Mouse (Mus musculus) MEL (cell line): Measurements from ENCODE around the gene Tnfaip6. TPM values are rescaled to one million over a fixed set of nuclear protein-coding genes. Genes with fewer than 3 reads are reported as not detected.

Source experiments
- DNase-seq: peaks from one replicate; pipeline ENCODE4 v3.0.0; 2011; ENCODE audit warnings: low read depth, low spot score
- H3K27ac ChIP-seq: 2 replicates; pipeline ENCODE4 v1.5.1; 2012; ENCODE audit warnings: low read depth, mild to moderate bottlenecking, control low read depth, low read length, moderate library complexity; ENCODE audit not compliant: control insufficient read depth
- H3K27me3 ChIP-seq, 2 experiments: fragments of 150-350 bp in 1 of 2; sonication (generic) in 1 of 2; 2 replicates each; pipeline ENCODE4 v1.6.1; 2012; ENCODE audit warnings: low read length in 2 of 2, mild to moderate bottlenecking in 2 of 2, improper control_type of control experiment in 1 of 2, moderate library complexity in 1 of 2; ENCODE audit not compliant: insufficient read depth in 2 of 2, control insufficient read depth in 1 of 2
- H3K36me3 ChIP-seq, 2 experiments: 2 replicates each; pipeline ENCODE4 v1.6.1; 2012 to 2014; ENCODE audit warnings: low read length in 2 of 2, improper control_type of control experiment in 1 of 2, inconsistent platforms in 1 of 2, mild to moderate bottlenecking in 1 of 2; ENCODE audit not compliant: insufficient read depth in 2 of 2, control insufficient read depth in 1 of 2
- H3K4me1 ChIP-seq, 2 experiments: fragments of 150-350 bp in 1 of 2; sonication (generic) in 1 of 2; 2 replicates each; pipeline ENCODE4 v1.6.1; 2012; ENCODE audit warnings: low read length in 2 of 2, improper control_type of control experiment in 1 of 2, mild to moderate bottlenecking in 1 of 2; ENCODE audit not compliant: insufficient read depth in 2 of 2, control insufficient read depth in 1 of 2
- H3K4me3 ChIP-seq, 2 experiments: fragments of 150-350 bp in 1 of 2; sonication (generic) in 1 of 2; 2 replicates each; pipeline ENCODE4 v1.5.1; 2012; ENCODE audit warnings: low read depth in 2 of 2, low read length in 2 of 2, mild to moderate bottlenecking in 2 of 2, moderate library complexity in 2 of 2, control low read depth in 1 of 2, improper control_type of control experiment in 1 of 2; ENCODE audit not compliant: control insufficient read depth in 1 of 2, insufficient read depth in 1 of 2
- H3K79me2 ChIP-seq: 2 replicates; pipeline ENCODE4 v1.6.1; 2012; ENCODE audit warnings: mild to moderate bottlenecking, low read length, moderate library complexity; ENCODE audit not compliant: control insufficient read depth, poor library complexity, insufficient read depth
- H3K9ac ChIP-seq: 2 replicates; pipeline ENCODE4 v1.6.1; 2012; ENCODE audit warnings: low read depth, mild to moderate bottlenecking, control low read depth, low read length, moderate library complexity; ENCODE audit not compliant: control insufficient read depth, poor library complexity, severe bottlenecking
- H3K9me3 ChIP-seq: fragments of 150-350 bp; sonication (generic); replicated peaks from 2 replicates; pipeline ENCODE4 v1.6.1; 2012; ENCODE audit warnings: mild to moderate bottlenecking, low read length, improper control_type of control experiment, moderate library complexity; ENCODE audit not compliant: insufficient read depth
- BHLHE40 ChIP-seq: IDR thresholded peaks from 2 replicates; pipeline ENCODE4 v1.6.1; 2012; ENCODE audit warnings: low read depth, mild to moderate bottlenecking, inconsistent platforms, low read length, improper control_type of control experiment, borderline replicate concordance
- CHD1 ChIP-seq: IDR thresholded peaks from 2 replicates; pipeline ENCODE4 v1.6.1; 2012; ENCODE audit warnings: low read depth, mild to moderate bottlenecking, inconsistent platforms, low read length, improper control_type of control experiment
- CHD2 ChIP-seq: IDR thresholded peaks from 2 replicates; pipeline ENCODE4 v1.6.1; 2011; ENCODE audit warnings: low read length, improper control_type of control experiment
- E2F4 ChIP-seq: IDR thresholded peaks from 2 replicates; pipeline ENCODE4 v1.6.1; 2011; ENCODE audit warnings: low read depth, low read length, improper control_type of control experiment, borderline replicate concordance
- ELF1 ChIP-seq: IDR thresholded peaks from 2 replicates; pipeline ENCODE4 v1.6.1; 2014; ENCODE audit warnings: low read depth, mild to moderate bottlenecking, inconsistent platforms, low read length, improper control_type of control experiment, moderate library complexity
- EP300 ChIP-seq, 2 experiments: IDR thresholded peaks; 2 replicates each; pipeline ENCODE4 v1.6.1; 2011; ENCODE audit warnings: improper control_type of control experiment in 2 of 2, low read length in 2 of 2, low read depth in 1 of 2, mild to moderate bottlenecking in 1 of 2
- ETS1 ChIP-seq: IDR thresholded peaks from 2 replicates; pipeline ENCODE4 v1.6.1; 2012; ENCODE audit warnings: low read depth, mild to moderate bottlenecking, inconsistent platforms, low read length, improper control_type of control experiment, moderate library complexity
- GABPA ChIP-seq: IDR thresholded peaks from 2 replicates; pipeline ENCODE4 v1.6.1; 2012; ENCODE audit warnings: low read depth, mild to moderate bottlenecking, inconsistent platforms, low read length, improper control_type of control experiment, moderate library complexity
- HCFC1 ChIP-seq: IDR thresholded peaks from 2 replicates; pipeline ENCODE4 v1.6.1; 2012; ENCODE audit warnings: low read depth, mild to moderate bottlenecking, inconsistent platforms, low read length, improper control_type of control experiment, moderate library complexity
- MAX ChIP-seq: IDR thresholded peaks from 2 replicates; pipeline ENCODE4 v1.6.1; 2011; ENCODE audit warnings: low read length, improper control_type of control experiment
- MYB ChIP-seq: IDR thresholded peaks from 2 replicates; pipeline ENCODE4 v1.6.1; 2011; ENCODE audit warnings: mild to moderate bottlenecking, low read depth, low read length, improper control_type of control experiment
- MYC ChIP-seq: IDR thresholded peaks from 2 replicates; pipeline ENCODE4 v1.6.1; 2011; ENCODE audit warnings: low read depth, mild to moderate bottlenecking, low read length, improper control_type of control experiment, moderate library complexity
- RAD21 ChIP-seq: IDR thresholded peaks from 2 replicates; pipeline ENCODE4 v1.6.1; 2011; ENCODE audit warnings: mild to moderate bottlenecking, low read depth, low read length, improper control_type of control experiment
- RCOR1 ChIP-seq: IDR thresholded peaks from 2 replicates; pipeline ENCODE4 v1.6.1; 2012; ENCODE audit warnings: low read depth, mild to moderate bottlenecking, inconsistent platforms, low read length, improper control_type of control experiment
- SIN3A ChIP-seq: IDR thresholded peaks from 2 replicates; pipeline ENCODE4 v1.6.1; 2012; ENCODE audit warnings: low read length, improper control_type of control experiment, inconsistent platforms
- TAL1 ChIP-seq: IDR thresholded peaks from 2 replicates; pipeline ENCODE4 v1.6.1; 2012; ENCODE audit warnings: mild to moderate bottlenecking, inconsistent platforms, low read length, moderate library complexity, mixed read lengths
- TBP ChIP-seq: IDR thresholded peaks from 2 replicates; pipeline ENCODE4 v1.8.0; 2011; ENCODE audit warnings: low read depth, low read length, improper control_type of control experiment
- USF1 ChIP-seq: IDR thresholded peaks from 2 replicates; pipeline ENCODE4 v1.6.1; 2014; ENCODE audit warnings: low read depth, mild to moderate bottlenecking, inconsistent platforms, low read length, improper control_type of control experiment, moderate library complexity
- USF2 ChIP-seq, 2 experiments: IDR thresholded peaks; 2 replicates each; pipeline ENCODE4 v1.6.1; 2011 to 2012; ENCODE audit warnings: improper control_type of control experiment in 2 of 2, low read length in 2 of 2, borderline replicate concordance in 1 of 2, inconsistent platforms in 1 of 2, low read depth in 1 of 2, mild to moderate bottlenecking in 1 of 2; ENCODE audit not compliant: insufficient read depth in 1 of 2
- ZC3H11A ChIP-seq: IDR thresholded peaks from 2 replicates; pipeline ENCODE4 v1.6.1; 2012; ENCODE audit warnings: low read depth, mild to moderate bottlenecking, inconsistent platforms, low read length, improper control_type of control experiment
- ZKSCAN1 ChIP-seq: IDR thresholded peaks from 2 replicates; pipeline ENCODE4 v1.6.1; 2012; ENCODE audit warnings: low read depth, mild to moderate bottlenecking, inconsistent platforms, low read length, improper control_type of control experiment, moderate library complexity
- ZMIZ1 ChIP-seq: IDR thresholded peaks from 2 replicates; pipeline ENCODE4 v1.6.1; 2012; ENCODE audit warnings: low read depth, mild to moderate bottlenecking, inconsistent platforms, low read length, improper control_type of control experiment, moderate library complexity
- ZNF384 ChIP-seq: IDR thresholded peaks from 2 replicates; pipeline ENCODE4 v1.6.1; 2012; ENCODE audit warnings: low read depth, mild to moderate bottlenecking, inconsistent platforms, low read length, improper control_type of control experiment
- polyA plus RNA-seq, 2 experiments: library from polyadenylated mRNA; stranded (reverse) in 1 of 2; unstranded in 1 of 2; fragments of >175 nt in 1 of 2; fragments of >200 nt in 1 of 2; gene quantifications; 2 replicates each; pipeline versions ENCODE4 v1.2.1 to v1.2.4; 2012; ENCODE audit warnings: low replicate concordance in 2 of 2, low read depth in 1 of 2; ENCODE audit not compliant: insufficient read length in 2 of 2, insufficient read depth in 1 of 2, missing spikeins in 1 of 2
- total RNA-seq: library from RNA; depleted of rRNA; stranded (reverse); fragments of 300-350 nt; gene quantifications from 2 replicates; pipeline ENCODE4 v1.2.3, GENCODE M21; 2012

Gene Tnfaip6
- total and polyA plus RNA-seq, 3 experiments = not detected

GRCm38 (mm10) chr2:52055616-52056015 is 17.8 kb downstream of the Tnfaip6 start:
- no peak for DNase-seq
- Histone ChIP-seq H3K79me2 (no peaks in the 10 kb centered on the region), H3K27ac (no peak overlapping the region), H3K9me3 (no peaks in the 10 kb centered on the region), H3K9ac (no peak overlapping the region), H3K27me3 (peaks cover 0 to 3% of the 10 kb centered on the region in 2 experiments), H3K4me3 (no peak overlapping the region), H3K4me1 (no peaks in the 10 kb centered on the region), H3K36me3 (no peaks in the 10 kb centered on the region; a peak in 1 of 4 replicates)
- TF ChIP-seq USF1 = no peak
- no peak for TF ChIP-seq ZKSCAN1
- TF ChIP-seq RAD21 = no peak
- no peak for TF ChIP-seq CHD2
- TF ChIP-seq SIN3A = no peak
- no peak for TF ChIP-seq ZNF384
- TF ChIP-seq HCFC1 = no peak

DNA sequence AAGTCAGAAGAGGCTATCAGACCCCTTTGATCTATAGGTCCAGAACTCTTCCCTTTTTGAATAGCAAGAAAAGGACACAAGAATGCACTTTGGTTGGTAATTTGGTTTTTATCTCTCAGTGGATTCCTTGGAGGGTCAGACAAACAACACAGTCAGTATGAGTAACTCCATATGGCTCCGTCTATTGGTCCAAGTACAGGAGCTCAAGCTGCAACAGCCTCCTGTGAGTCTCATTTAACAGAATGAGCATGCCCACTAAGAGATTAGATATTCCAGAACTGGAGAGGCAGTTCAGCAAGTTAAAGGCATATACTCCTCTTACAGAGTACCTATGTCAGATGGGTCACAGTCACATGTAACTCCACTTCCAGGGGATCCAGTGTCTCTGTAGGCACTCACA is 19.3 kb downstream of the Tnfaip6 start:
- H3K27ac ChIP-seq = no peak overlapping the region
- no peak overlapping the region for H3K4me3 ChIP-seq
- TF ChIP-seq EP300 (IDR thresholded peaks at IDR 0.05; ENCODE audit: low read depth in 1 of 2, low read length in 2 of 2) (no peak), MAX (no peak), RCOR1 (no peak), TBP (no peak), MYB (no peak), E2F4 (no peak), GABPA (no peak), ELF1 (no peak), TAL1 (no peak), ZC3H11A (no peak), BHLHE40 (no peak), ZMIZ1 (no peak), MYC (no peak), USF2 (IDR thresholded peaks at IDR 0.05; ENCODE audit: borderline replicate concordance in 1 of 2, insufficient read depth in 1 of 2, low read depth in 1 of 2, low read length in 2 of 2) (no peak), CHD1 (no peak), RAD21 (no peak), ETS1 (no peak)
- peaks cover 0 to 2% of the 10 kb centered on the region in 2 experiments; a peak in 3 of 4 replicates for H3K27me3 ChIP-seq
- H3K9ac ChIP-seq = no peak overlapping the region
- DNase-seq = no peak
- no peaks in the 10 kb centered on the region for H3K4me1 ChIP-seq
- H3K36me3 ChIP-seq = no peaks in the 10 kb centered on the region; a peak in 1 of 4 replicates
- no peaks in the 10 kb centered on the region for H3K79me2 ChIP-seq
- H3K9me3 ChIP-seq = no peaks in the 10 kb centered on the region
